Mouse (Mus musculus) left cerebral cortex, postnatal 36 days (tissue): ENCODE results near the gene Col6a4. TPM values are rescaled to one million over a fixed set of nuclear protein-coding genes. Genes with fewer than 3 reads are reported as not detected.

Experiments
- DNase-seq, 2 experiments: peaks; one replicate each; pipeline ENCODE4 v3.0.0; 2021 to 2022; ENCODE audit warnings: low spot score in 2 of 2, mixed read lengths in 1 of 2
- intact Hi-C: fragments of 180-260 bp; cut with DNase I; formaldehyde crosslinking; loops from one replicate; pipeline ENCODE4 v1.15.1; 2025
- total RNA-seq, 2 experiments: library from RNA; stranded (reverse); gene quantifications; 2 replicates each; pipeline ENCODE4 v1.2.3; 2021

Gene Col6a4
- total RNA-seq, 2 experiments from 2014 or later: 1.6 to 3.5 TPM

- DNase-seq: peak; percentile 29 to 30
- intact Hi-C loops: no loop called here
Observed at GRCm38 (mm10) chr9:106080261-106081033, 16.1 kb downstream of the Col6a4 start.

- intact Hi-C loops: no loop called here
- DNase-seq: no peak
Observed at GRCm38 (mm10) chr9:106077953-106078352, 18.6 kb downstream of the Col6a4 start.

- peak; percentile 18 to 38 for DNase-seq
- intact Hi-C loops: no loop called here
Observed at GRCm38 (mm10) chr9:106076234-106076633, 20.3 kb downstream of the Col6a4 start.

GRCm38 (mm10) chr9:106073956-106074355, 22.6 kb downstream of the Col6a4 start:
- intact Hi-C loops: no loop called here
- DNase-seq: no peak

DNA sequence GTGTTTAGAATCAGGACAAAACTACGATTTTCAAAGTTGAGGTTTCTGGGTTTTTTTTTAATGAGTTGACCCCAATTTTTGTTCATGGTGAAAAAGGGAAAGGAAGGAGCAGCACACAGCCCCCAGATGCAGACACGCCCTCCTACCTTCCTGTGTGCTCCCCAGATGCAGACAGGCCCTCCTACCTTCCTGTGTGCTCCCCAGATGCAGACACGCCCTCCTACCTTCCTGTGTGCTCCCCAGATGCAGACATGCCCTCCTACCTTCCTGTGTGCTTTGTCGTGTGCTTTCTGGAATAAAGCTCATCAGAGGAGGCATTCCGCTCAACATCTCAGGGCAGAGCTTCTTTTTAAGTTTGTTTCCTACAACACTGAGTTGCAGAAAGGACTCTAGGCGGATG, 24.9 kb downstream of the Col6a4 start:
- no peak for DNase-seq
- intact Hi-C loops: no loop called here

DNA sequence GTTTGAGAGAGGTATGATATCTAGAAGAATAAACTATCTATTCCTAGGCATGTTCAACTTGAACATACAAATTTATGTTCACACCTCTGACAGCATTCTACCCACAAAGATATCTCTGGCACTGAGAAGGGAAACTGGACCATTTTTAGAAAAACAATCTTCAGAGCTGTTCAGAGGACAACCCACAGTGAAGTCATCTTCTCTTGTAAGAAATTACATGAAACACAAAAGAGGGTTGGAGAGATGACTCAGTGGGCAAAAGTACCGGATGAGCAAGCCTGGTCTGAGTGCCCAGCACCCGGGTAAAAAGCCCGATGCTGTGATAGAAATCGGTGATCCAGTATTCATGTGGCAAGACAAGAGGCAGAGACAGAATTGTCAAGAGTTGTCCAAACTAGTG, 43.1 kb downstream of the Col6a4 start:
- intact Hi-C loops: no loop called here
- peak; percentile 19 to 44 for DNase-seq

GRCm38 (mm10) chr9:106043921-106044503, 52.6 kb downstream of the Col6a4 start:
- intact Hi-C loops: loop anchor here (5.0 kb wide), 2 partner anchors 68 to 352 kb away; no protein-coding TSS in a partner anchor

GRCm38 (mm10) chr9:106039915-106040659, 56.5 kb downstream of the Col6a4 start:
- intact Hi-C loops: loop anchor here (5.0 kb wide), 3 partner anchors 72 to 348 kb away; no protein-coding TSS in a partner anchor
- DNase-seq: no peak

More at GRCm38 (mm10) chr9:106043921-106044503, 52.6 kb downstream of the Col6a4 start:
- DNase-seq: no peak

GRCm38 (mm10) chr9:106039276-106039675, 57.3 kb downstream of the Col6a4 start:
- peak; percentile 29 to 38 for DNase-seq

GRCm38 (mm10) chr9:106038865-106039264, 57.7 kb downstream of the Col6a4 start:
- peak; percentile 48 to 75 for DNase-seq
- intact Hi-C loops: loop anchor here (5.0 kb wide), 1 partner anchor 182 kb away; no protein-coding TSS in a partner anchor

More at GRCm38 (mm10) chr9:106039276-106039675, 57.3 kb downstream of the Col6a4 start:
- intact Hi-C loops: loop anchor here (5.0 kb wide), 1 partner anchor 182 kb away; no protein-coding TSS in a partner anchor

DNA sequence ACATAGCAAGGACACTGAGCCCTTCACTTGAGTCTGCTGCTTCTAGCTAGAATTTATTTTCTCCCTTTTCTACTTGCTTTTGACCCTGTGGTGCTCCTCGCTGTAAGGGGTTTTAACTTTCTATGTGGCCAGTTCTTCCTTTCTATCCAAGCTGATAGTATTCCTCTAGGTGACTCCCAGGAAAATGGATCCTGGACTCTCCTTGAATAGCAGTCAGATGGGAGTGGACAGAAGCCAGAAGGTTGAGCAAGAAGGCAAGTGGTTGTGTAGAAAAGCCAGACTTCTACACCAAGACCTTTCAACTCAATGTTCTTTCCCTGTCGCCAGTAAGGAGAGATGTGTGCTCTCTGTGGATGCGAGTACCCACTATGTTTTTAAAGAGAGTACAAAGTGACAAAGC, 80.9 kb downstream of the Col6a4 start:
- DNase-seq: no peak
- intact Hi-C loops: no loop called here

- intact Hi-C loops: no loop called here
- no peak for DNase-seq
Observed at GRCm38 (mm10) chr9:106013139-106013538, 83.4 kb downstream of the Col6a4 start.

GRCm38 (mm10) chr9:105997955-105998354, 98.6 kb downstream of the Col6a4 start:
- intact Hi-C loops: no loop called here
- DNase-seq: peak in 1 of 2 experiments; percentile 13

DNA sequence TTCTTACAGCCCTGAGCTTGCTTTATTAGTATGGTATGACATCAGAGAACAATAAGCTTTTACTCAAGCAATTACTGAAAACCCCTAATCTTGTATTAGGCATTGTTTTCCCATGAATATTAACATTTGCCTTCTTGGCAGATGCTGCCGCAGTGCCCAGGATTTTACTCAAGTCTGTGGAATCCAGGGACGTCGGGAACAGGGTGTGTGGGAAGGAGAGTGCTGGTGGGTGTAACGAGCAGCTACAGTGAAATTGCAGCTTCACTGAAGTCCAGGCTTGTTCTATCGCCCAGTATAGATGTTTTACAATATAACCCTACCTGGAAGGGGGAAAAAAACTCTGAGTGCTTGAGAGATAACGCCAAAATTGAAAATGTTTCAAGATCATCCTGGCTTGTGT, 104.2 kb downstream of the Col6a4 start:
- DNase-seq: peak; percentile 44 to 59

DNA sequence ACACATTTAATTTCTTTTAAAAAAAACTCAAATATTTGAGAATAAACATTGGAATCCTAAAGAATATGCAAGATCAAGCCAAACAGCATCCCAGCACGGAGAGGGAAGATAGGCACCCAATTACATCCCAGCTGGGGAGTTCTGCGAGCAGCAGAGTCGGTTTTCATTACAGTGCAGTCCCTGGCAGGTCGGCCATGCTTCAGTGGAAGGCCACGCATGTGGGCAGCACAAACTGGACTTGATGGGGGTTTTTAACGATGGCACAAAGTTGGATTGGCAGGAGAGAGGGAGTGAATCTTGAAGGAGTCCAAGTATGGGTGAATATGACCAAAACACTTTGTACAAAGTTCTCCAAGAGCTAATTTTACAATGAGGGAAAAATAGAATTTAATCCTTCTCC, 106.5 kb downstream of the Col6a4 start:
- intact Hi-C loops: loop anchor here (5.0 kb wide), 1 partner anchor 133 kb away; no protein-coding TSS in a partner anchor
- DNase-seq: no peak

More for the DNA sequence above, 104.2 kb downstream of the Col6a4 start:
- intact Hi-C loops: loop anchor here (5.0 kb wide), 1 partner anchor 135 kb away; no protein-coding TSS in a partner anchor

DNA sequence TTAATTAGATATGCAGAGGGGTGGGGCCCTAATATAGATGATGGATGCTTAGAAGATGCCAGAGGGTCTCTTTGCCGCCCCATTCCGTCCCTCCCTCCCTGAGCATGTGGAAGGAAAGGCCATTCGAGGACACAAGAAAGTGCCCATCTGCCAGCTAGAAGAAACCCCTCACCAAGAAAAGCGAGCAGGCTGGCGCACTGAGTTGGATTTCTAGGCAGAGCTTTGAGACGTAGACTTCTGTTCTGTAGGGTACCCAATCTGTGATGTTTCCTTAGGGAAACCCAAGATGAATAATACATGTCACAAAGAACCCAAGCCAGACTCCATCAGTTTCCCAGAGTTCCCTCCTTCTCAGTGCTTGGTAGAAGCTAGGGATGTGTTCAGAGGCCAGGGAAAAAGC, 107.1 kb downstream of the Col6a4 start:
- intact Hi-C loops: loop anchor here (5.0 kb wide), 1 partner anchor 292 kb away; no protein-coding TSS in a partner anchor
- DNase-seq: no peak

DNA sequence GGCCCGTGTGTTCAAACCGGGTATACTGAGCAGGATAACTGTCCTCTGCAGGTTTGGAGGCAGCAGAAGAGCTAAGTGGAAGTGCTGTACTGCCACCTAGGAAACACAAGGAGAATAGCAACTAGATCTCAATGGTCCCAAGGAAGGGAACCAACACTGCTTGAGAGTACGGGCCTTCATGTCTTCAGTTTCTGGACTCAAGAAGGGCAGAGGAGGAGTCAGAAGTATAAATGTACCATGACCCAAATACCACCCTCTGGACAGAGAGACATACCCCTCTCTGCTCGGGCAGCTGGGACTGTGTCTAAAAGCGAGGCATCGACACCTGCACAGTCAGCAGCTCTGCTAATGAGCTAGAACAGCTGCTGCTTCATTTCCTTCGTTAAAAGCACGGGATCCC, 108.5 kb downstream of the Col6a4 start:
- intact Hi-C loops: loop anchor here (5.0 kb wide), 1 partner anchor 291 kb away; no protein-coding TSS in a partner anchor
- DNase-seq: peak in 1 of 2 experiments; percentile 17

DNA sequence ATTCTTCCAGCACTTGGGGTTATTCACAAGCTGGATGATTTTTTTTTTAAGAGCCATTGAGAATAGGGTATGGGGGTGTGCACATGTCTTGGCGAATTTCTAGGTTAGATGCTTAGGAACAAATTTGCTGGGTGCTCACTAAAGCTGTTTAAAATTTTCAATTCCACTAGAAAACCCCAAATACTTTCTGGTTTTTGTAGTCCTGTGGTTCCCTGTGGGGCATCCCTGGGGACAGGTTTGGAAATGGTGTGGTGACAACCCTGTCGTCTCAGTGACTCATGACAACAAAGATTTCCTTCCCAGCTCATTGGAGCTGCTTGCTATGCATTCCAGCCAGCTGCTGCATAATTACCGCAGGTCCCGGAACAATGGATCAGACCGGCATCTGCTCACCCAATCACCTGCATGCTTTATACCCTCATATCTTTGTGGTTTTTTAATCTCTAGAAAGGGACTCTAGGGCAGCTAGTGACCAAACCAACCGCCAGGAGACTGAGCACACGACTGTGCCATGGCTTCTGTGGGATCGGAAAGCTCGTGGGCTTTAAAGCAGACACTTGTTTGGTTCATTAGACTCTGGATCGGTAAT, 111.6 kb downstream of the Col6a4 start:
- no peak for DNase-seq
- intact Hi-C loops: loop anchor here (5.0 kb wide), 1 partner anchor 288 kb away; no protein-coding TSS in a partner anchor

- no peak for DNase-seq
- intact Hi-C loops: no loop called here
Observed at GRCm38 (mm10) chr9:105978479-105978878, 118.1 kb downstream of the Col6a4 start.
